Mouse (Mus musculus) midbrain, postnatal 0 days (tissue): Measurements from ENCODE around the gene Fam20b. TPM values are rescaled to one million over a fixed set of nuclear protein-coding genes. Genes with fewer than 3 reads are reported as not detected.

Source experiments
- ATAC-seq: fragments of 200-750 bp; cut with Nextera tagmentation; 2 replicates; pipeline ENCODE4 v1.8.0; 2017; ENCODE audit warnings: moderate number of reproducible peaks, mild to moderate bottlenecking, moderate TSS enrichment, moderate library complexity; ENCODE audit not compliant: low FRiP score
- DNase-seq: peaks from one replicate; pipeline ENCODE4 v3.0.0-alpha.2; 2015; ENCODE audit warnings: low spot score
- H3K27ac ChIP-seq: fragments of 300-500 bp; sonication (generic); 2 replicates; pipeline ENCODE4 v1.5.1; 2014; ENCODE audit warnings: low read depth, mild to moderate bottlenecking, low read length, mixed read lengths
- H3K27me3 ChIP-seq: fragments of 300-500 bp; sonication (generic); 2 replicates; pipeline ENCODE4 v1.6.1; 2014; ENCODE audit warnings: low read length, control low read depth, mixed read lengths; ENCODE audit not compliant: insufficient read depth
- H3K36me3 ChIP-seq: fragments of 300-500 bp; sonication (generic); 2 replicates; pipeline ENCODE4 v1.6.1; 2014; ENCODE audit warnings: low read length, control low read depth, mixed read lengths; ENCODE audit not compliant: insufficient read depth
- H3K4me1 ChIP-seq: fragments of 300-500 bp; sonication (generic); 2 replicates; pipeline ENCODE4 v1.6.1; 2014; ENCODE audit warnings: mild to moderate bottlenecking, control low read depth, antibody characterized with exemption, low read length, mixed read lengths; ENCODE audit not compliant: insufficient read depth
- H3K4me2 ChIP-seq: fragments of 300-500 bp; sonication (generic); 2 replicates; pipeline ENCODE4 v1.6.1; 2014; ENCODE audit warnings: low read depth, mild to moderate bottlenecking, low read length, mixed read lengths; ENCODE audit not compliant: poor library complexity, severe bottlenecking
- H3K4me3 ChIP-seq: fragments of 300-500 bp; sonication (generic); 2 replicates; pipeline ENCODE4 v1.5.1; 2014; ENCODE audit warnings: low read depth, mild to moderate bottlenecking, low read length, moderate library complexity
- H3K9ac ChIP-seq: fragments of 300-500 bp; sonication (generic); replicated peaks from 2 replicates; pipeline ENCODE4 v1.6.1; 2014; ENCODE audit warnings: mild to moderate bottlenecking, low read length, moderate library complexity, mixed read lengths; ENCODE audit not compliant: poor library complexity, severe bottlenecking
- H3K9me3 ChIP-seq: fragments of 300-500 bp; sonication (generic); 2 replicates; pipeline ENCODE4 v1.6.1; 2016; ENCODE audit warnings: low read length, control low read depth
- CTCF ChIP-seq: IDR thresholded peaks from 2 replicates; pipeline ENCODE4 v1.5.1; 2016; ENCODE audit warnings: antibody characterized with exemption, mild to moderate bottlenecking
- WGBS: fragments of 180-500 bp; shearing (Covaris S2); extraction: QIAGEN DNeasy Blood & Tissue Kit; methylation state at CpG from one replicate; pipeline ENCODE4 v1.1.7; 2014; 5-methylcytosine and 5-hydroxymethylcytosine counted together
- polyA plus RNA-seq: library from polyadenylated mRNA; unstranded; fragments of >200 nt; fragmentation: Nextera tagmentation; extraction: Ambion mirVana; gene quantifications from 2 replicates; pipeline ENCODE4 v1.2.1, GENCODE M21; 2015
- total RNA-seq: library from RNA; depleted of rRNA; stranded (reverse); fragments of >200 nt; gene quantifications from 2 replicates; pipeline ENCODE4 v1.2.3, GENCODE M21; 2014

The Fam20b gene
- total and polyA plus RNA-seq, 2 experiments from 2014 or later = 32.3 to 69.9 TPM

DNA sequence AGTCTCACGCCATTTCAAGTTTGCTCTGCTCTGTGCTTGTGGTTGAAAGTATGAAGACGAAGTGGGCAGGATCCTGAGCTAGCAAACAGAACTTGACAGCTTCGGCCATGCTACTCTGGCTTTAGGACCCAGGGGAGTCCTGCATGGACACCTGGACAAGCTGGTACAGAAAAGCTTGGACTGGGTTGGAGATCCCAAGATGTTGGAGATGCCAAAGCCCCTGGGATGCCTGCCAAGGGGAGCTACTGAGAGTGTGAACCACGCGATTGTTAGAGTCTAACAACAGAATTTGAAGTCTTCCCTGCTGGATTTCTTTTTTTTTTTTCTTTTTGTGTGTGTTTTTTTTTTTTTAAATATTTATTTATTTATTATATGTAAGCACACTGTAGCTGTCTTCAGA lies 42.3 kb downstream of the Fam20b start:
- Histone ChIP-seq H3K9ac (no peak overlapping the region), H3K9me3 (no peaks in the 10 kb centered on the region), H3K4me2 (no peak overlapping the region), H3K27me3 (no peaks in the 10 kb centered on the region), H3K4me1 (peaks cover 7% of the 10 kb centered on the region; the same call in 1 of the 2 replicates), H3K36me3 (peaks cover 10% of the 10 kb centered on the region; the same call in 1 of the 2 replicates), H3K27ac (no peak overlapping the region), H3K4me3 (no peak overlapping the region)
- no peak for DNase-seq
- WGBS = 80% methylated on average over 5 of the region's 5 CpGs
- no peak for TF ChIP-seq CTCF
- ATAC-seq = no peak

DNA sequence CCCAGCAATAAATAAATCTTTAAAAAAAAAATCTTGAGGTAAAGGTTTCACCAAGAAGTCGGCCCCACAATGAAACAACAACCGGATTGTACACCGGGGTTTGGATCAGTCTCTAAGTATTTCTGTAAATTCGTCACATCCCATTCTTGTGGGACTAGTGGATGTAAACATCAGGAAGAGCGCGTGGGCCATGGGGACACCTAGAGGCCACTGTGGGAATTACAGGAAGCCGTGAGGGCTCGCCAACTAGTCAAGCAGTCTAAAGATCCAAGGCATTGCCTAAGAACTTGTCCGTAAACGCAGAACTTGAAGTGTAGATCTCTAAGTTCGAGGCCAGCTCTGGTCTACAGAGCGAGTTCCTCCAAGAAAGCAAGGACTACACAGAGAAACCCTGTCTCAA lies 42.7 kb downstream of the Fam20b start:
- Histone ChIP-seq H3K27me3 (no peaks in the 10 kb centered on the region), H3K9ac (no peak overlapping the region), H3K27ac (no peak overlapping the region), H3K4me2 (no peak overlapping the region), H3K36me3 (peaks cover 9% of the 10 kb centered on the region; the same call in 1 of the 2 replicates), H3K4me1 (peaks cover 7% of the 10 kb centered on the region; the same call in 1 of the 2 replicates), H3K9me3 (no peaks in the 10 kb centered on the region), H3K4me3 (no peak overlapping the region)
- ATAC-seq = no peak
- DNase-seq = peak; percentile 56
- 38% methylated on average over 12 of the region's 12 CpGs for whole genome bisulfite sequencing
- peak; percentile 84 for TF ChIP-seq CTCF

DNA sequence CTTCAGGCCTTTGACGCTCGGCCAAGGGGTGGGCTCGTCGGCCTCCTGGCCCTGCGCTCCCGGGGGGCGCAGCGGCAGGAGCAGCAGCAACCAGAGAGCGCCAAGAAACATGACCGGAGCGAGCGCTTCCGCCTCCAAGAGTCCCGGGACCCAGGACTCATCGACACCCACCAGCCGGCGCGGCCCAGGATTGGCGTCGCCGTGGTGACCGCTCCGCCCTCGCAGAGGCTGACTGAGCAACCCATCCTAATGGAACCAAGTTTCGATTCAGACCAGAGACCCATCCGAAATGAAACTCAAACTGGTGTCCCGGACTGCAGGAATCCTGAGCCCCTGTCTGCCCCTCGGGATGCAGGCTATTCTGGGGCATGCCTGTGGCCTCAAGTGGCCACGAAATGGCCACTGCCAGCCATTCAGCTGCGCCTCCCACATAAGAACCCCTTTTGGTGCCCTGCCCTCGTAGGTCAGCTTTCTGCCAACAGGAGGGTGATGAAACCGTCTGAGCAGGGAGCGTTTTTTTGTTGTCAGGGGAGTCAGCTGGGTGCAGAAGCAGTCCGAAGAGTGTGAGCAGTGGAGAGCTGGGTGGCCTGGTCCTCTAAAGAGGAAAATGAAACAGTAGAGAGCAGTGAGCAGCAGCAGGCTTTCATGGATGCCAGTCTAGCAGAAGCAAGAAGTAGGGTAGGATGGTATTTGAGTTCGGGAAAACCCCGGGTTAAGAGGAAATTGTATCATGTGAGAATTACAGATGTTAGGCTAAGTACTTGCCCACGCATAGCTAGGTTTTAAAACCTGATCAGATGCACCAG lies 44.5 kb downstream of the Fam20b start, which contains the start of gene Tor3a:
Tor3a (minus strand) TSS at position 162 of the 806 bp plus-strand sequence.
- H3K27me3 ChIP-seq = no peaks in the 10 kb centered on the region
- 0 out of 2 replicates have a peak, but pooled peaks cover under 1% of the 10 kb centered on the region for H3K36me3 ChIP-seq
- H3K27ac ChIP-seq = no peak within 1 kb of the TSS
- peak within 1 kb of the TSS; percentile 95 for H3K4me2 ChIP-seq
- DNase-seq (peak; percentile 64), ATAC-seq (peak; percentile 55; the same call in 1 of the 2 replicates)
- H3K9me3 ChIP-seq = no peaks in the 10 kb centered on the region
- 10% methylated on average over 37 of the region's 37 CpGs for WGBS
- H3K4me1 ChIP-seq = peaks cover 7% of the 10 kb centered on the region; the same call in 1 of the 2 replicates
- H3K4me3 ChIP-seq = peak within 1 kb of the TSS; percentile 45
- H3K9ac ChIP-seq = peak within 1 kb of the TSS; percentile 42
- no peak for TF ChIP-seq CTCF

DNA sequence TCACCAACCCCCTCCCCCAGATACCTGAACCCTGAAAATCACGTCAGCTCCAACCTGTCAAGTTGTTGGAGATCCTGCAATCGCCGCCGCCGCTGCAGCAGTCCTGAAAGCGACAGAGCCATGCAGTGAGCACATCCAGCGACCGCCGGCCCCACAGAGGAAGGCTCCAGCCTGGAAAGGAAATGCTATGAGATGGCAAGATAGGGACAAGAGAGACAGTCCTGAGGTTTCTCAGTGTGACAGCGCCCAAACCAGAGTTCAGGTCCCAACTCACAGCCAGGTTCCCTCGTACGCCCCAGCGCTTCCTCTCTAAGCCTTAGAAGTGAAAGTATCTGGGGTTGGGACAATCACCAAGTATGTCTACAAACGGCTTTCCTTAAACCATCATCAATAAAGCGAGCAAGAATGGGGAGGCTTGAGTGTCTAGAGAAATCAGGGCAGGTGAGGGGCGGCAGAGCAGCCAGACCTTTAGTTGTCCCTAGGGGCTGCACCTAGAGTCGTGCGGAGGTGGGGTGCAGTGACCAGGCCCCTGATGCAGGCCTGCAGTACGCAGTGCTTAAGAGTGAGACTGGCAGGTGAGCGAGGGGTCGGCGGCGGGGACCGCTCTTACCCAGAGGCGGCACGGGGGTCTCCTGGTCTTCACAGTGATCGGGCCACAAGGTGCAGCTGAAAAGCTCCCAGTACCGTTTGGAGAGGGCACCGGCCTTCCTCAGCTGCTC lies 45.3 kb downstream of the Fam20b start:
- TF ChIP-seq CTCF = no peak
- Histone ChIP-seq H3K4me1 (peaks cover 7% of the 10 kb centered on the region; the same call in 1 of the 2 replicates), H3K4me2 (peak overlapping the region; percentile 95), H3K27ac (no peak overlapping the region), H3K27me3 (no peaks in the 10 kb centered on the region), H3K9me3 (no peaks in the 10 kb centered on the region), H3K36me3 (no peaks in the 10 kb centered on the region), H3K9ac (peak overlapping the region; percentile 42), H3K4me3 (peak overlapping the region; percentile 45)
- no peak for DNase-seq
- peak; percentile 41; the same call in 1 of the 2 replicates for ATAC-seq
- WGBS = 5% methylated on average over 27 of the region's 29 CpGs

DNA sequence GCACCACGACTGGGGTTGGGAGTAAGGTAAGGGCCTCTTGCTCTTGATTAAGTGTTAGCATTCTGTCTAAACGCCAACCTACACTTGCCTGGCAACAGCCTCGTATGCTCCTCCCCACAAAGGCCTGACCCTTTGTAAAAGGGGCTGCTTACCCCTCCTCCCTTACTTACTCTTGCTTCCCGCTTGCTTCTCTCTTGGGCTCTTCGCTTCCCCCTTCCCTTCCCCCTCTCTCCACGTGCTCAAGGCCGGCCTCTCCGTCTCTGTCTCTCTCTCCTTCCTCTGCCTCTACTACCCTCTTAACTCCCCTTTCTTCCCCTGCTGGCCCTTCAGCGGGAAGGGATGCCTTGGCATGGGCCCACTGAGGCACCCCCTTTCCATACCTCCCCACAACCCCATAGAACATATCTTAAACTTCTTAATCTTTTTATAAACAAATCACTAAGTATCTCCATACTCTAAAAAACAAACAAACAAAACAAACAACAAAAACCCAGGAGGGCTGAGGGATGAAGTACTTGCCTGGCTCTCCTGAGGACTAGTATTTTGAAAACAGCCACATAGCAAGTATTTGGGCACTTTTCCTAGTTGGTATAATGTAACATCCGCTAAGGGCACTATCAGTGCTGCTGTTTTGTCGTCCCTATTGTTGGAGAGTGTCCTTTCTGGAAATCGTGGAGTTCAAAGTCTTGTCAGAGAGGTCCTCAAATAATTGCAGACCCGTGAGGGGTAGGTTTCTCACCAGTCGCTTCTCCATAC lies 46.0 kb downstream of the Fam20b start:
- Histone ChIP-seq H3K9ac (no peak overlapping the region), H3K27ac (no peak overlapping the region), H3K9me3 (no peaks in the 10 kb centered on the region), H3K4me3 (peak overlapping the region; percentile 45), H3K36me3 (no peaks in the 10 kb centered on the region), H3K27me3 (no peaks in the 10 kb centered on the region), H3K4me2 (peak overlapping the region; percentile 95), H3K4me1 (peaks cover 7% of the 10 kb centered on the region; the same call in 1 of the 2 replicates)
- TF ChIP-seq CTCF = no peak
- 14% methylated on average over 14 of the region's 14 CpGs for WGBS
- ATAC-seq (no peak), DNase-seq (no peak)
